Mouse (Mus musculus) hindbrain, embryonic 12.5 days (tissue): Measurements from ENCODE around the gene 2610318N02Rik. TPM values are rescaled to one million over a fixed set of nuclear protein-coding genes. Genes with fewer than 3 reads are reported as not detected.
"Not testable (repeated sequence)": the region's sequence is repeated elsewhere in the genome, so short reads cannot be mapped to it uniquely, and the experiment has no call there.

Experiments used
- ATAC-seq: fragments of 200-750 bp; cut with Nextera tagmentation; 2 replicates; pipeline ENCODE4 v1.8.0; 2017; ENCODE audit warnings: moderate TSS enrichment; ENCODE audit not compliant: low FRiP score
- H3K27ac ChIP-seq: fragments of 300-500 bp; sonication (generic); 2 replicates; pipeline ENCODE4 v1.5.1; 2016; ENCODE audit warnings: mild to moderate bottlenecking
- H3K27me3 ChIP-seq: fragments of 300-500 bp; sonication (generic); 2 replicates; pipeline ENCODE4 v1.6.1; 2016; ENCODE audit warnings: mild to moderate bottlenecking
- H3K36me3 ChIP-seq: fragments of 300-500 bp; sonication (generic); 2 replicates; pipeline ENCODE4 v1.6.1; 2016; ENCODE audit warnings: mild to moderate bottlenecking
- H3K4me1 ChIP-seq: fragments of 300-500 bp; sonication (generic); 2 replicates; pipeline ENCODE4 v1.6.1; 2016
- H3K4me2 ChIP-seq: fragments of 300-500 bp; sonication (generic); replicated peaks from 2 replicates; pipeline ENCODE4 v1.6.1; 2016; ENCODE audit warnings: mild to moderate bottlenecking
- H3K4me3 ChIP-seq: fragments of 300-500 bp; sonication (generic); 2 replicates; pipeline ENCODE4 v1.5.1; 2016; ENCODE audit warnings: mild to moderate bottlenecking
- H3K9ac ChIP-seq: fragments of 300-500 bp; sonication (generic); 2 replicates; pipeline ENCODE4 v1.6.1; 2016; ENCODE audit warnings: mild to moderate bottlenecking, moderate library complexity
- H3K9me3 ChIP-seq: fragments of 300-500 bp; sonication (generic); replicated peaks from 2 replicates; pipeline ENCODE4 v1.6.1; 2016; ENCODE audit warnings: mild to moderate bottlenecking
- WGBS: fragments of 180-500 bp; shearing (Covaris S2); methylation state at CpG from one replicate; pipeline ENCODE4 v1.1.7; 2016; 5-methylcytosine and 5-hydroxymethylcytosine counted together
- polyA plus RNA-seq: library from polyadenylated mRNA; unstranded; fragments of >200 nt; fragmentation: Nextera tagmentation; extraction: Ambion mirVana; gene quantifications from 2 replicates; pipeline ENCODE4 v1.2.1, GENCODE M21; 2016

The 2610318N02Rik gene
- 55.0 and 60.0 TPM in 2 replicates for polyA plus RNA-seq

DNA sequence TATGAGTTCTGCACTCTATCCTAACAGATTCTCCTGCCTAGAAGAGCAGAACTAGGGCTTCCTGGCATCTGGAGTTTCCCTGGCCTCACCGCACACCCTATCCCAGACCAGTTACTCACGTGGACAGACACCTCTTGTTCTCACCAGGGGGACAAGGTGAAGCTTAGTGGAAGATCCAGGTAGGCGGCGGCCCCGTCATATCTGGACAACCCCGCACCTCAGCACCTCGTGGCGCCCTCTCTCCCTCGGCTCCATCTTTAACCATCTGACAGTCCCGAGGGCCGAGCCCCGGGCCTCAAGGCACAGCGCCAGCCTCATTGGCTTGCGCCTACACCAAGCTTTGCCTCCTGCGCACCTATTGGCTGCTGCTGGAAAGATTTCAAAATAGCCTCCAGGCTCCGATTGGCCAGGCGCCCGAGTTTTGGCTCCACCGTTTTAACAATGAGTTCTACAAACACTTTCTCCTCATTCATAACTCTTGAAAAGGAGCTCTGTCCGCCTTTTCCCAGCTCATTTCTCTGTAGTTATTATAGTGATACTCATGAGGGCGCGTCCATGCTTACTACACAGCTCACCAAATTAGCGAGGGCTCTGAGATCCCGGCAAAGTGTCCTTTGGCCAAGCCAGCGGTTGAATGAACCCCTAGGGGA lies at the start of gene 2610318N02Rik:
Gene 2610318N02Rik, minus strand, starts transcription at position 297 of the 650 bp plus-strand sequence.
- H3K27ac ChIP-seq = peak within 1 kb of the TSS; percentile 66
- H3K4me3 ChIP-seq = peak within 1 kb of the TSS; percentile 46
- H3K36me3 ChIP-seq = peaks cover 17% of the 10 kb centered on the region
- WGBS = under 1% methylated on average over 25 of the region's 25 CpGs
- peaks cover 29% of the 10 kb centered on the region for H3K4me1 ChIP-seq
- peak; percentile 93 for ATAC-seq
- H3K27me3 ChIP-seq = no peaks in the 10 kb centered on the region
- H3K9me3 ChIP-seq = no peaks in the 10 kb centered on the region
- H3K4me2 ChIP-seq = peak within 1 kb of the TSS; percentile 77
- H3K9ac ChIP-seq = peak within 1 kb of the TSS; percentile 66

DNA sequence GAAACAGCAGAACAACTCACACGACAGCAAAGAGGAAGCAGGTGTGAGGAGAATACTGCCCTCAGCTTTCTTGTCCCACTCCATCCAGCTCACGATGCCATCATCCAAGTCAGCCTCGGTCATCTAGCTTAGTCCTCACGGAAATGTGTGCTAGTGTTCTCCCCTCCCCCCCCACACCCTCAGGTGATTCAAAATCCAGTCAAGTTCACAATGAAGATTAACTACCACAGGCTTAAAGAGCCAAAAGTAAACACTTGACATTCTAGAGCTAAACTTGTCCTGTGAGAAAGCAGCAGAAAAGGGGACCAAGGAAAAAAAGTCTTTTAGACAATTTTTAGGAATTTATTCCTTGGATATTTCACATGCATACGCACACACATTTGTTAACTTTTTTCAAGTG lies 43.1 kb upstream of the 2610318N02Rik start:
- Histone ChIP-seq H3K9ac (no peak overlapping the region), H3K4me1 (no peaks in the 10 kb centered on the region), H3K4me2 (no peak overlapping the region), H3K4me3 (no peak overlapping the region), H3K9me3 (no peaks in the 10 kb centered on the region), H3K36me3 (peaks cover 40% of the 10 kb centered on the region), H3K27ac (no peak overlapping the region), H3K27me3 (no peaks in the 10 kb centered on the region)
- 87% methylated on average over 5 of the region's 5 CpGs for WGBS
- ATAC-seq = no peak

DNA sequence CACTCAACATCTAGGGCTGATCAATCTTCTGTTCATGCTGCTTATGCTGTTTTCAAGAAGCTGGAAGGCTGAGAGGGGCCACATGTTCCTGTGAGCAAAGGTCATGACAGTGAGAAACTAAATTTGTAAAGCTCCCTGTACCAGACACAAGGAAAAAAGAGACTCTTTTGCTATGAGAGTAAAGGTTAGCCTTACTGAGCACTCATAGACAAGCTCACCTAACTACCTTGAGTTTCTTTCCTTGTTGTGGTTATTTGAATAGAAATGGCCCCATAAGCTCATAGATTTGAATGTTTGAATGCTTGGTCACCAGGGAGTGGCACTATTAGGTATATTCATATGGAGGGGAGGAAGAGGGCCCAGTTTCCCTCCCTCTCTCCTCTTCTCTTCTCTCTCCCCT lies 42.2 kb upstream of the 2610318N02Rik start:
- H3K27me3 ChIP-seq = no peaks in the 10 kb centered on the region
- no peak overlapping the region for H3K27ac ChIP-seq
- H3K4me1 ChIP-seq = no peaks in the 10 kb centered on the region
- H3K4me2 ChIP-seq = no peak overlapping the region
- no peak overlapping the region for H3K4me3 ChIP-seq
- no peak overlapping the region for H3K9ac ChIP-seq
- no peaks in the 10 kb centered on the region for H3K9me3 ChIP-seq
- no peak for ATAC-seq
- peaks cover 37% of the 10 kb centered on the region for H3K36me3 ChIP-seq

DNA sequence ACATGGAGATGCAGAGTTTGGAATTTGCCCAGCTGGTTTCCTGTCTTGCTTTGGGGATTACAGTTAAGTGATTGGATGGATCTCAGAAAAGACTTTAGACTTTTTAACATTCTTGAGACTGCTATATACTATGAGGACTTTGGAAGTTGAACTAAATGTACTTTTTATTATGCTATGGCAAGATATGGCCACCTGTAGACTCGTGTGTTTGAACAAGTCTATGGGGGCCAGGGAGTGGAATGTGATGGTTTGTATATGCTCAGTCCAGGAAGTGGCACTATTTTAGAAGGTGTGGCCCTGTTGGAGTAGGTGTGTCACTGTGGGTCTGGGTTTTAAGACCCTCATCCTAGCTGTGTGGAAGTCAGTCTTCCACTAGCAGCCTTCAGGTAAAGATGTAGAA lies 40.5 kb upstream of the 2610318N02Rik start:
- not testable (repeated sequence) for H3K9me3 ChIP-seq, H3K4me3 ChIP-seq, ATAC-seq, H3K4me2 ChIP-seq, H3K9ac ChIP-seq, H3K27ac ChIP-seq, H3K27me3 ChIP-seq, H3K4me1 ChIP-seq
- H3K36me3 ChIP-seq = peaks cover 30% of the 10 kb centered on the region
- 89% methylated on average over 1 of the region's 1 CpGs for WGBS

DNA sequence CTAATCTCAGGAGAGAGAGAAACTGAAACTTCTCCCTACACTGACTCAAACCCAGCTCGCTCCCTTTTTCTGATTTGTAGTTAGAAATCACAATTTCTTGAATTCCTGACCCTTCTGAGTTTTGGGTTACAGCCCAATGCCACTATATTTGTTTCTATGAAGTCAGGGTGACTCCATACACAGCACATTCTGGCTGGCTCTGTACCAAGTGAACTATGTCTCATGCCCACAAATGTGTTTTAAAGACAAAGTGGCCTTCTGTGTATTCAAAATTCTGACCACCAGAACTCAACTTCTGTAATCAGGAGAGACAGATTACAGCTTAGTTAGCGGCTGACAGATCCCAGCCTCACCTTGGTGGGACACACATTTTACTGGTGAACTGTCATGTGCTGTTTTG lies 29.4 kb upstream of the 2610318N02Rik start:
- no peak for ATAC-seq
- Histone ChIP-seq H3K4me1 (no peaks in the 10 kb centered on the region), H3K4me3 (no peak overlapping the region), H3K27ac (no peak overlapping the region), H3K4me2 (no peak overlapping the region), H3K9me3 (no peaks in the 10 kb centered on the region), H3K27me3 (no peaks in the 10 kb centered on the region), H3K36me3 (peaks cover 60% of the 10 kb centered on the region), H3K9ac (no peak overlapping the region)
- WGBS = 92% methylated on average over 2 of the region's 2 CpGs

DNA sequence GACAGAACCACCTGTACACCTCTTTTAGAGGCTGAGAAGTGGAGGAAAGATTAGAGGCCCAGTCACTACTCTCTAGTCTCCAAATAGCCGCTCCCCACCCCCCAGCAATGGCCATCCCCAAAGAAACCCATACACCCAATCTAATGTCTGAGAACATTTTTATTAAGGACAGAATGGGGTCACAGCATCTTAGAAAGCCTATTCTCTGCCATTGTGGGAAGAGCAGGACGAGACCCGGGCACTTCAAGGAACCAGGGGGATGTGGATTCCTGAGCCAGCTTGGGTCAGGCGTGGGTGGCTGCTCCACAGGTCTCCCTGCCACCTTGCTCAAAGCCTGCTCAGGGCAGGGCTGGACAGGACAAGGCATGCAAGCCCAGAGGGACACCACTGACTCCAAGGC lies 26.9 kb upstream of the 2610318N02Rik start:
- no peak overlapping the region for H3K9ac ChIP-seq
- no peak for ATAC-seq
- H3K27ac ChIP-seq = no peak overlapping the region
- peaks cover 12% of the 10 kb centered on the region for H3K4me1 ChIP-seq
- peaks cover 12% of the 10 kb centered on the region for H3K27me3 ChIP-seq
- 96% methylated on average over 4 of the region's 4 CpGs for WGBS
- H3K36me3 ChIP-seq = peaks cover 44% of the 10 kb centered on the region
- no peaks in the 10 kb centered on the region for H3K9me3 ChIP-seq
- H3K4me3 ChIP-seq = no peak overlapping the region
- no peak overlapping the region for H3K4me2 ChIP-seq

DNA sequence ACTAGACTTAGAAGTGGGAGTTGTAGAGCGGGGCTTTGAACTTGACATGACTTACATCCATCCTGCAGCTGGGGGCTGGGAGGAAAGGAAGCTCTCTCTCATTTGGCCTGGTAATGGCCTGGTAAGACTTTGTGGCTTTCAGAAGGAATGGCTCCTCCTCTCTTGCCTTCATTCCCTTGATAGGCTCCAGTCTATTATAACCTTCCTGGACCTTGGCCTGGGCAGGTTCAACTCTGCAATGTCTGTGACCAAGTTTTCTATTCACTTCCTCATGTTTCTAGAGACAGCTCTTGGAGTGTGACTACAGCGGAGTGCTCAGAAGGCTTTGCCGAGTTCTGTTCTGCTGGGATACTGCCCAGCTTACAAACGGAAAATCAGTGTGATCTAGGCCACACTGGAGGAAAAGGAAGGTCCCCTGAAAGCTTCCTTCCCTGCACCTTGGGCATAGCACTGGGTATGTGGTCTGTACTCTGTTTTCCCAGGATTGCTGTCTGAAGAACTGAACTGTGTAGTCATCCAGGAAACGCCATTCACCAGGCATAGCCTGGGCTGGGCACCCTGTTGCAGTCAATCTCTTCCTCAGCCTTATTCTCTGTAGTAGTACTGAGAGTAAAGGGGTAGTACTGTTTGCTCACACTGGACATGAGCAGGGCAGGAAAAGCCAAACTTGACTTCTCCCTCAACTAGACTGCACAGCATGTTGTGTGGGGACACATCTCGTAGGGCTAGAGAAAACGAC lies 25.7 kb upstream of the 2610318N02Rik start:
- WGBS = 89% methylated on average over 7 of the region's 7 CpGs
- H3K27me3 ChIP-seq = peaks cover 12% of the 10 kb centered on the region
- no peak overlapping the region for H3K4me3 ChIP-seq
- H3K36me3 ChIP-seq = peaks cover 43% of the 10 kb centered on the region
- no peak for ATAC-seq
- no peak overlapping the region for H3K4me2 ChIP-seq
- H3K4me1 ChIP-seq = peaks cover 12% of the 10 kb centered on the region
- no peaks in the 10 kb centered on the region for H3K9me3 ChIP-seq
- no peak overlapping the region for H3K9ac ChIP-seq
- no peak overlapping the region for H3K27ac ChIP-seq

DNA sequence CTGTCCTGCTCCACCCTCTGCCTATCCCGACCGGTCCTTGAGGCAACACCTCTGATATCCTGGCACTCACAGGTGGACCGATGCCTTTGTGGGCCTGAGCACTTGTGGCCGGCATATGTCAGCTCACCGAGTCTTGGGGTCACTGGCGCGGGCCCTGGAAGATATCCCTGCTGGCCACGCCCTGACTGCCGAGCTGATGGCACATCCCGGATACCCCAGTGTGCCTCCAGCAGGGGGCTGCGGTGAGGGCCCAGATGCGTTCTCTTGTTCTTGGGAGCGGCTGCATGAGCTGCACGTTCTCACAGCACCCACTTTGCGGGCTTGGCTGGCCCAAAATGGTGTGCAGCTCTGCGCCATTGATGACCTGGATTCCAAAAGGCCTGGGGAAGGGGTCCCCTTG lies 23.1 kb upstream of the 2610318N02Rik start:
- Histone ChIP-seq H3K27ac (no peak overlapping the region), H3K27me3 (peaks cover 12% of the 10 kb centered on the region), H3K4me1 (peaks cover 12% of the 10 kb centered on the region), H3K36me3 (peaks cover 21% of the 10 kb centered on the region), H3K9me3 (no peaks in the 10 kb centered on the region), H3K4me2 (peak overlapping the region; percentile 93), H3K4me3 (peak overlapping the region; percentile 55), H3K9ac (peak overlapping the region; percentile 29; the same call in 1 of the 2 replicates)
- 6% methylated on average over 16 of the region's 16 CpGs for WGBS
- 0 out of 2 replicates have a peak, but pooled peaks have one; percentile 14 for ATAC-seq

DNA sequence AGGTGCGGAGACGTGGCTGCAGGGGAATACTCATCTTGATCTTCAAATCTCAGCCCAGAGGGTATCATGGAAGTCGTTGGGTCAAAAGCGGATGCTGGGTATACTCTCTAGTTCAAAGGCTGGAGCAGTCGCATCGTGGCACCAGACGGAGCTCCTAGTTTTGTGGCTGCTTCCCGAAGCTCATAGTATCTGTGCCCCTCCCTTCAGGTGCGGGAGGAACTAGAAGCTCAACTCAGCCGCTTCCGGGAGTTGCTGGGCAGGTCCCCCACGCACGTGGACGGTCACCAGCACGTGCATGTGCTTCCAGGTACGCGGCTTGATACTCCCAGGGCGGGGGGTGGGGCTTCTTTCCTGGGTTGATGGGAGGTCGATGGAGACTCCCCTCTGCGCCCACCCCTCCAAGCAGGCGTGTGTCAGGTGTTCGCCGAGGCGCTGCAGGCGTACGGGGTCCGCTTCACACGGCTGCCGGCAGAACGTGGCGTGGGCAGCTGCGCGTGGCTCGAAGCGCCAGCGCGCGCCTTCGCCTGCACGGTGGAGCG lies 22.5 kb upstream of the 2610318N02Rik start:
- Histone ChIP-seq H3K36me3 (peaks cover 16% of the 10 kb centered on the region), H3K4me3 (peak overlapping the region; percentile 55), H3K4me2 (peak overlapping the region; percentile 93), H3K9me3 (no peaks in the 10 kb centered on the region), H3K27me3 (peaks cover 12% of the 10 kb centered on the region), H3K9ac (peak overlapping the region; percentile 63), H3K4me1 (peaks cover 12% of the 10 kb centered on the region), H3K27ac (no peak overlapping the region)
- under 1% methylated on average over 41 of the region's 41 CpGs for WGBS
- ATAC-seq = peak; percentile 46

DNA sequence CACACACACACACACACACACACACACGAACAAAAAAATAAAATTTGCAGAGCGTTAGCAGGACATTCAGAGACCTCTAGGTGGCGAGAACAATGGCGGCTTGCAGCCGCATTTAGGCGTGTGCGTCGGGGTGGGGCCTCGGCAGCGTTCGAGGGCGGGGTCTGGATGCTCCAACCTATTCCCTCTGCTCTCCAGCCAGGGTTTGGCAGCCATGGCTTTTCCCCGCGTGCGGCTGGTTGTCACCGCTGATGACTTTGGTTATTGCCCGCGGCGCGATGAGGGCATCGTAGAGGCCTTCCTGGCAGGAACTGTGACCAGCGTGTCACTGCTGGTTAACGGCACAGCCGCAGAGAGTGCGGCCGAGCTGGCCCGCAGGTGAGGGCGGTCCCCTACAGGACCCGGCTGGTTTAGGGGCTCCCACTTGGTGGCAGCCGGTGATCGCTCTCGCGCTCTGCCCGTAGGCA lies 21.8 kb upstream of the 2610318N02Rik start, which contains the start of gene Ccdc116:
Gene Ccdc116, minus strand, starts transcription at position 458 of the 464 bp plus-strand sequence.
- H3K9ac ChIP-seq = peak within 1 kb of the TSS; percentile 63
- peak within 1 kb of the TSS; percentile 31; the same call in 1 of the 2 replicates for H3K27ac ChIP-seq
- H3K27me3 ChIP-seq = peaks cover 12% of the 10 kb centered on the region
- peak; percentile 84 for ATAC-seq
- H3K4me1 ChIP-seq = peaks cover 12% of the 10 kb centered on the region
- no peaks in the 10 kb centered on the region for H3K9me3 ChIP-seq
- WGBS = under 1% methylated on average over 34 of the region's 34 CpGs
- H3K4me3 ChIP-seq = peak within 1 kb of the TSS; percentile 55
- H3K36me3 ChIP-seq = peaks cover 9% of the 10 kb centered on the region
- peak within 1 kb of the TSS; percentile 93 for H3K4me2 ChIP-seq

DNA sequence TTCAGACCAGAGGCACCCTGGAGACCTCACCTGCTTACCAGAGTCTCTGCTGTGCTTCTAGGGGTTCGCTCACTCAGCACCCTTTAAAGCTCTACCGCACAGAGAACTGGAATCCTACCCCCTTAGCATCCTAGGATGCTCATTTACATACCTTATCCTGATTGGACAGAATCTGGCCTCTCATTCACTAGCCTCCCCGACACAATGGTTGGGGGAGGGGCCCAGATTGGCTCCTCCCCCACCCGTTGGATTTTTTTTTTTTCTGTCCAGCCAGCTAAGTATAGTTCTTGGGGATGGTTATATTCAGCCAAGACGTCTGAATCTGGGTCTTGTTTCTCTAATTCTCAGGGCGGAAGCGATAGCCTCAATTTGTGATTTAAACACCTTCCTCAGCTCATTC lies 19.4 kb upstream of the 2610318N02Rik start, which contains the start of gene Ydjc:
Gene Ydjc, plus strand, starts transcription at position 283 of the 400 bp plus-strand sequence.
- no peak within 1 kb of the TSS for H3K9ac ChIP-seq
- ATAC-seq = no peak
- no peaks in the 10 kb centered on the region for H3K9me3 ChIP-seq
- H3K27me3 ChIP-seq = peaks cover 12% of the 10 kb centered on the region
- WGBS = 20% methylated on average over 7 of the region's 7 CpGs
- H3K36me3 ChIP-seq = no peaks in the 10 kb centered on the region
- H3K4me3 ChIP-seq = no peak within 1 kb of the TSS
- peaks cover 12% of the 10 kb centered on the region for H3K4me1 ChIP-seq
- H3K4me2 ChIP-seq = no peak within 1 kb of the TSS
- H3K27ac ChIP-seq = no peak within 1 kb of the TSS

DNA sequence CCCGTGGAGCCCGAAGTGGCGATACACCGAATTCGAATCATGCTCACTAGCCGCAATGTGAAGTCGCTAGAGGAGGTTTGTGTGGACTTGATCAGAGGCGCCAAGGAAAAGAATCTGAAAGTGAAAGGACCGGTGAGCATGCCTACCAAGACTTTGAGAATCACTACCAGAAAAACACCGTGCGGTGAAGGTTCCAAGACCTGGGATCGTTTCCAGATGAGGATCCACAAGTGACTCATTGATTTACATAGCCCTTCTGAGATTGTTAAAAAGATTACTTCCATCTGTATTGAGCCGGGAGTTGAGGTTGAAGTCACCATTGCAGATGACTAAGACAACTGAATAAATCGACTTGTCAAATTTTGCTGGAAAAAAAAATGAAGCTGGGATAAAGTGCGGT lies 12.4 kb upstream of the 2610318N02Rik start:
- Histone ChIP-seq H3K9me3 (no peaks in the 10 kb centered on the region), H3K4me1 (peaks cover 6% of the 10 kb centered on the region; the same call in 1 of the 2 replicates), H3K27me3 (no peaks in the 10 kb centered on the region), H3K36me3 (no peaks in the 10 kb centered on the region), H3K27ac (no peak overlapping the region), H3K4me3 (no peak overlapping the region), H3K9ac (no peak overlapping the region), H3K4me2 (no peak overlapping the region)
- no peak for ATAC-seq
- 86% methylated on average over 15 of the region's 15 CpGs for WGBS
